Mouse (Mus musculus) neural tube, embryonic 11.5 days (tissue): ENCODE data around the gene Rasgef1b. TPM values are rescaled to one million over a fixed set of nuclear protein-coding genes. Genes with fewer than 3 reads are reported as not detected.

Experiments used
- ATAC-seq: fragments of 200-750 bp; cut with Nextera tagmentation; 2 replicates; pipeline ENCODE4 v1.8.0; 2017; ENCODE audit warnings: moderate number of reproducible peaks, mild to moderate bottlenecking, moderate TSS enrichment, moderate library complexity; ENCODE audit not compliant: insufficient read depth, low FRiP score, low TSS enrichment
- DNase-seq: peaks from one replicate; pipeline ENCODE4 v3.0.0-alpha.2; 2015; ENCODE audit warnings: low spot score
- H3K27ac ChIP-seq: fragments of 300-500 bp; sonication (generic); 2 replicates; pipeline ENCODE4 v1.5.1; 2014; ENCODE audit warnings: low read depth, mild to moderate bottlenecking, low read length
- H3K27me3 ChIP-seq: fragments of 300-500 bp; sonication (generic); 2 replicates; pipeline ENCODE4 v1.6.1; 2014; ENCODE audit warnings: mild to moderate bottlenecking, low read length, mixed read lengths; ENCODE audit not compliant: control insufficient read depth, insufficient read depth
- H3K36me3 ChIP-seq: fragments of 300-500 bp; sonication (generic); 2 replicates; pipeline ENCODE4 v1.6.1; 2014; ENCODE audit warnings: mild to moderate bottlenecking, low read length, moderate library complexity, mixed read lengths; ENCODE audit not compliant: control insufficient read depth, insufficient read depth
- H3K4me1 ChIP-seq: fragments of 300-500 bp; sonication (generic); 2 replicates; pipeline ENCODE4 v1.6.1; 2014; ENCODE audit warnings: low read length, mixed read lengths; ENCODE audit not compliant: control insufficient read depth, insufficient read depth
- H3K4me2 ChIP-seq: fragments of 300-500 bp; sonication (generic); 2 replicates; pipeline ENCODE4 v1.6.1; 2014; ENCODE audit warnings: low read depth, mild to moderate bottlenecking, moderate library complexity
- H3K4me3 ChIP-seq: fragments of 300-500 bp; sonication (generic); 2 replicates; pipeline ENCODE4 v1.5.1; 2014; ENCODE audit warnings: low read depth, low read length
- H3K9ac ChIP-seq: fragments of 300-500 bp; sonication (generic); 2 replicates; pipeline ENCODE4 v1.6.1; 2014; ENCODE audit warnings: mild to moderate bottlenecking, low read length
- H3K9me3 ChIP-seq: fragments of 300-500 bp; sonication (generic); 2 replicates; pipeline ENCODE4 v1.6.1; 2016; ENCODE audit warnings: low read length; ENCODE audit not compliant: control insufficient read depth
- WGBS: fragments of 180-500 bp; shearing (Covaris S2); extraction: QIAGEN DNeasy Blood & Tissue Kit; methylation state at CpG from one replicate; pipeline ENCODE4 v1.1.7; 2014; 5-methylcytosine and 5-hydroxymethylcytosine counted together
- polyA plus RNA-seq: library from polyadenylated mRNA; unstranded; fragments of >200 nt; fragmentation: Nextera tagmentation; extraction: Ambion mirVana; gene quantifications from 2 replicates; pipeline ENCODE4 v1.2.1, GENCODE M21; 2014

The Rasgef1b gene
- polyA plus RNA-seq, 1 experiment from 2014 or later, result 20.7 TPM

GRCm38 (mm10) chr5:99632649-99633310, 96.1 kb downstream of the Rasgef1b start:
- no peak overlapping the region for H3K27ac ChIP-seq
- DNase-seq (no peak), ATAC-seq (no peak)
- no peak overlapping the region for H3K9ac ChIP-seq
- 89% methylated on average over 11 of the region's 11 CpGs for WGBS
- no peaks in the 10 kb centered on the region for H3K36me3 ChIP-seq
- H3K27me3 ChIP-seq, result no peaks in the 10 kb centered on the region
- H3K4me3 ChIP-seq, result no peak overlapping the region
- H3K4me1 ChIP-seq, result no peaks in the 10 kb centered on the region
- no peaks in the 10 kb centered on the region for H3K9me3 ChIP-seq
- no peak overlapping the region for H3K4me2 ChIP-seq

GRCm38 (mm10) chr5:99630087-99630486, 98.8 kb downstream of the Rasgef1b start:
- Histone ChIP-seq H3K4me2 (no peak overlapping the region), H3K9ac (no peak overlapping the region), H3K36me3 (no peaks in the 10 kb centered on the region), H3K4me3 (no peak overlapping the region), H3K27me3 (no peaks in the 10 kb centered on the region), H3K27ac (no peak overlapping the region), H3K9me3 (no peaks in the 10 kb centered on the region), H3K4me1 (0 out of 2 replicates have a peak, but pooled peaks cover 5% of the 10 kb centered on the region)
- WGBS, result 79% methylated on average over 7 of the region's 7 CpGs
- DNase-seq (no peak), ATAC-seq (no peak)

GRCm38 (mm10) chr5:99625603-99626002, 103.3 kb downstream of the Rasgef1b start:
- no peak for ATAC-seq

GRCm38 (mm10) chr5:99620771-99621170, 108.1 kb downstream of the Rasgef1b start:
- ATAC-seq, result no peak
- no peak overlapping the region for H3K9ac ChIP-seq
- DNase-seq, result no peak
- H3K4me3 ChIP-seq, result no peak overlapping the region
- H3K4me2 ChIP-seq, result no peak overlapping the region
- 0 out of 2 replicates have a peak, but pooled peaks cover 2% of the 10 kb centered on the region for H3K4me1 ChIP-seq
- 90% methylated on average over 5 of the region's 5 CpGs for WGBS
- H3K27me3 ChIP-seq, result no peaks in the 10 kb centered on the region
- no peaks in the 10 kb centered on the region for H3K36me3 ChIP-seq
- no peak overlapping the region for H3K27ac ChIP-seq
- no peaks in the 10 kb centered on the region for H3K9me3 ChIP-seq

More at GRCm38 (mm10) chr5:99625603-99626002, 103.3 kb downstream of the Rasgef1b start:
- no peaks in the 10 kb centered on the region for H3K9me3 ChIP-seq
- 0 out of 2 replicates have a peak, but pooled peaks cover 5% of the 10 kb centered on the region for H3K4me1 ChIP-seq
- H3K9ac ChIP-seq, result no peak overlapping the region
- no peak overlapping the region for H3K4me2 ChIP-seq
- no peak for DNase-seq
- no peak overlapping the region for H3K4me3 ChIP-seq
- H3K36me3 ChIP-seq, result no peaks in the 10 kb centered on the region
- no peaks in the 10 kb centered on the region for H3K27me3 ChIP-seq
- 53% methylated on average over 3 of the region's 3 CpGs for WGBS
- no peak overlapping the region for H3K27ac ChIP-seq

GRCm38 (mm10) chr5:99617271-99617800, 111.5 kb downstream of the Rasgef1b start:
- Histone ChIP-seq H3K4me2 (no peak overlapping the region), H3K36me3 (no peaks in the 10 kb centered on the region)
- 48% methylated on average over 5 of the region's 5 CpGs for WGBS

GRCm38 (mm10) chr5:99613321-99614118, 115.3 kb downstream of the Rasgef1b start:
- Histone ChIP-seq H3K9me3 (no peaks in the 10 kb centered on the region), H3K36me3 (no peaks in the 10 kb centered on the region), H3K4me3 (peak overlapping the region; percentile 20; the same call in 1 of the 2 replicates), H3K4me2 (peak overlapping the region; percentile 52), H3K9ac (peak overlapping the region; percentile 2), H3K27me3 (no peaks in the 10 kb centered on the region), H3K4me1 (peaks cover 10% of the 10 kb centered on the region; the same call in 1 of the 2 replicates), H3K27ac (0 out of 2 replicates have a peak overlapping the region, but pooled peaks have one; percentile 44)
- peak; percentile 55 for ATAC-seq
- peak; percentile 64 for DNase-seq
- 1% methylated on average over 24 of the region's 24 CpGs for WGBS

More at GRCm38 (mm10) chr5:99617271-99617800, 111.5 kb downstream of the Rasgef1b start:
- H3K4me1 ChIP-seq, result peaks cover 10% of the 10 kb centered on the region; the same call in 1 of the 2 replicates
- DNase-seq (no peak), ATAC-seq (no peak)
- no peaks in the 10 kb centered on the region for H3K9me3 ChIP-seq
- no peak overlapping the region for H3K27ac ChIP-seq
- no peak overlapping the region for H3K9ac ChIP-seq
- no peak overlapping the region for H3K4me3 ChIP-seq
- H3K27me3 ChIP-seq, result no peaks in the 10 kb centered on the region

GRCm38 (mm10) chr5:99607602-99608001, 121.3 kb downstream of the Rasgef1b start:
- no peaks in the 10 kb centered on the region for H3K36me3 ChIP-seq
- H3K27ac ChIP-seq, result no peak overlapping the region
- H3K4me1 ChIP-seq, result no peaks in the 10 kb centered on the region
- no peaks in the 10 kb centered on the region for H3K27me3 ChIP-seq
- no peak overlapping the region for H3K4me3 ChIP-seq
- H3K4me2 ChIP-seq, result no peak overlapping the region
- no peaks in the 10 kb centered on the region for H3K9me3 ChIP-seq
- H3K9ac ChIP-seq, result no peak overlapping the region
- ATAC-seq (no peak), DNase-seq (no peak)
- WGBS, result 77% methylated on average over 5 of the region's 5 CpGs

GRCm38 (mm10) chr5:99606164-99606858, 122.6 kb downstream of the Rasgef1b start:
- H3K27me3 ChIP-seq, result no peaks in the 10 kb centered on the region
- H3K9me3 ChIP-seq, result no peaks in the 10 kb centered on the region
- no peak overlapping the region for H3K4me2 ChIP-seq
- no peak overlapping the region for H3K9ac ChIP-seq
- no peaks in the 10 kb centered on the region for H3K36me3 ChIP-seq
- H3K4me3 ChIP-seq, result no peak overlapping the region
- H3K27ac ChIP-seq, result no peak overlapping the region
- WGBS, result 79% methylated on average over 15 of the region's 15 CpGs
- ATAC-seq (no peak), DNase-seq (no peak)
- H3K4me1 ChIP-seq, result no peaks in the 10 kb centered on the region
